ENCODE assay signal across 11 mouse cellular contexts in genomic region chr7:5012681-5013513, GRCm38 (mm10). TPM values are rescaled to one million over a fixed set of nuclear protein-coding genes. Genes with fewer than 3 reads are reported as not detected.
A peak's percentile ranks its signal among the peaks of the same experiment; 100 is the strongest.
DNase-seq lines count a peak whose midpoint lies in the region; ATAC-seq and TF ChIP-seq lines count a peak whose summit lies in the region.
"Had no signal": no experiment of that assay in that cellular context is flagged by ENCODE, and none has a peak within 500 bp of the region (broad histone marks: within the 10 kb centered on the region; RNA-seq: fewer than 3 reads in every experiment).

No protein-coding gene starts in this region.

- H3K4me1 ChIP-seq in heart, embryonic 16.5 days (ENCODE audit: control insufficient read depth, insufficient read depth, low read length) = peaks cover 8% of the 10 kb centered on the region
- H3K4me1 ChIP-seq in E14TG2a.4 (replicated peaks; ENCODE audit: low read depth, low read length) = peaks cover 67% of the 10 kb centered on the region
- H3K4me1 ChIP-seq in bone marrow, adult 2 months (ENCODE audit: control insufficient read depth, insufficient read depth, low read length) = no peaks in the 10 kb centered on the region; the same call in 1 of the 2 replicates
- H3K4me1 ChIP-seq in liver, embryonic 13.5 days (replicated peaks) = peaks cover 29% of the 10 kb centered on the region

- H3K27ac ChIP-seq in heart, embryonic 16.5 days (ENCODE audit: low read length) = no peak overlapping the region
- peak overlapping the region; percentile 47; the same call in 1 of the 2 replicates for H3K27ac ChIP-seq in bone marrow, adult 2 months (ENCODE audit: control insufficient read depth, insufficient read depth, low read depth, low read length, poor library complexity)
- peak overlapping the region; percentile 98; the same call in 1 of the 2 replicates for H3K27ac ChIP-seq in liver, embryonic 13.5 days

- peak overlapping the region; percentile 68 for H3K4me2 ChIP-seq in heart, embryonic 16.5 days (ENCODE audit: low read depth, low read length)
- peak overlapping the region; percentile 88 for H3K4me2 ChIP-seq in liver, embryonic 13.5 days

- no peak overlapping the region for H3K4me3 ChIP-seq in heart, embryonic 16.5 days (ENCODE audit: low read length)
- H3K4me3 ChIP-seq in E14TG2a.4 (replicated peaks; ENCODE audit: low read length) = peak overlapping the region; percentile 88
- H3K4me3 ChIP-seq in bone marrow, adult 2 months (replicated peaks; ENCODE audit: control insufficient read depth, low read depth, low read length) = peak overlapping the region; percentile 3
- peak overlapping the region; percentile 80; the same call in 1 of the 2 replicates for H3K4me3 ChIP-seq in liver, embryonic 13.5 days (replicated peaks)

- peaks cover 49% of the 10 kb centered on the region for H3K36me3 ChIP-seq in heart, embryonic 16.5 days (ENCODE audit: control insufficient read depth, insufficient read depth)
- H3K36me3 ChIP-seq in E14TG2a.4 (ENCODE audit: insufficient read depth, low read length) = peaks cover 49% of the 10 kb centered on the region
- peaks cover 63% of the 10 kb centered on the region for H3K36me3 ChIP-seq in liver, embryonic 13.5 days

- no peak for ATAC-seq in heart, embryonic 16.5 days (replicated peaks; ENCODE audit: extremely low read depth, insufficient read depth, low FRiP score)
- no peak for ATAC-seq in liver, embryonic 13.5 days (ENCODE audit: low read depth)

- H3K27me3 ChIP-seq in heart, embryonic 16.5 days (ENCODE audit: control insufficient read depth, insufficient read depth, low read length) = no peaks in the 10 kb centered on the region
- no peaks in the 10 kb centered on the region for H3K27me3 ChIP-seq in E14TG2a.4 (ENCODE audit: insufficient read depth, low read length)
- no peaks in the 10 kb centered on the region for H3K27me3 ChIP-seq in liver, embryonic 13.5 days

- no peak for TF ChIP-seq POLR2A in bone marrow, adult 2 months (IDR thresholded peaks at IDR 0.05; ENCODE audit: borderline replicate concordance, control insufficient read depth, low read depth, low read length)

- no peak for DNase-seq in heart, adult 9 months (ENCODE audit: low spot score in 2 of 2)
- no peak for DNase-seq in liver, embryonic 13.5 days
- DNase-seq in frontal cortex, postnatal 14 days (ENCODE audit: low spot score in 2 of 2) = no peak
- no peak for DNase-seq in urinary bladder, postnatal 25 days (ENCODE audit: low spot score)
- no peak for DNase-seq in embryo, embryonic 10.5 days (ENCODE audit: low spot score)
- DNase-seq: gastrocnemius, adult 2 months; kidney, postnatal 4 days had no signal

- H3K9ac ChIP-seq in heart, embryonic 16.5 days (ENCODE audit: low read length) = no peak overlapping the region
- peak overlapping the region; percentile 50 for H3K9ac ChIP-seq in liver, embryonic 13.5 days

- 88% methylated on average over 27 of the region's 27 CpGs for WGBS in heart, embryonic 16.5 days
- 77% methylated on average over 27 of the region's 27 CpGs for WGBS in bone marrow, adult 2 months
- 81% methylated on average over 27 of the region's 27 CpGs for WGBS in liver, embryonic 13.5 days (ENCODE audit: insufficient replicate concordance)

- no peak for TF ChIP-seq CTCF in E14TG2a.4 (conservative IDR thresholded peaks at IDR 0.05; ENCODE audit: low read length)
- TF ChIP-seq CTCF in bone marrow, adult 2 months (IDR thresholded peaks at IDR 0.05; ENCODE audit: control insufficient read depth, insufficient read depth, low read length) = no peak

- H3K9me3 ChIP-seq in heart, embryonic 16.5 days (replicated peaks; ENCODE audit: control insufficient read depth, low read length) = 0 out of 2 replicates have a peak, but pooled peaks cover 2% of the 10 kb centered on the region
- H3K9me3 ChIP-seq in E14TG2a.4 (ENCODE audit: low read length) = peaks cover 5% of the 10 kb centered on the region
- H3K9me3 ChIP-seq in liver, embryonic 13.5 days (replicated peaks) = peaks cover 4% of the 10 kb centered on the region; the same call in 1 of the 2 replicates

RNA-seq across cellular contexts. Expression of gene Zfp524, which starts 1.3 kb away (rescaled TPM):
- polyA plus RNA-seq in heart, embryonic 16.5 days (2015; fragmentation: Nextera tagmentation; extraction: Ambion mirVana) = 14.1 and 15.1 TPM in 2 replicates
- 12.6 and 15.8 TPM in 2 replicates for polyA plus RNA-seq in bone marrow, adult 2 months (2011; ENCODE audit: insufficient read depth, insufficient read length, low replicate concordance, missing spikeins)
- polyA plus RNA-seq in liver, embryonic 13.5 days (2015; fragmentation: Nextera tagmentation; extraction: Ambion mirVana) = 9.8 and 10.0 TPM in 2 replicates

RNA-seq across cellular contexts. Expression of gene Fiz1, which starts 1.6 kb away (rescaled TPM):
- polyA plus RNA-seq in heart, embryonic 16.5 days (2015; fragmentation: Nextera tagmentation; extraction: Ambion mirVana) = 25.6 and 26.2 TPM in 2 replicates
- polyA plus RNA-seq in bone marrow, adult 2 months (2011; ENCODE audit: insufficient read depth, insufficient read length, low replicate concordance, missing spikeins) = 10.9 and 18.9 TPM in 2 replicates
- polyA plus RNA-seq in liver, embryonic 13.5 days (2015; fragmentation: Nextera tagmentation; extraction: Ambion mirVana) = 15.8 and 18.7 TPM in 2 replicates

RNA-seq across cellular contexts. Expression of gene Gm44973, which starts 2.4 kb away (rescaled TPM):
- 0.95 TPM in 1 of 2 replicates, not detected in the other for polyA plus RNA-seq in heart, embryonic 16.5 days (2015; fragmentation: Nextera tagmentation; extraction: Ambion mirVana)
- polyA plus RNA-seq in bone marrow, adult 2 months (2011; ENCODE audit: insufficient read depth, insufficient read length, low replicate concordance, missing spikeins) = not detected in 2 replicates
- 1.1 and 1.5 TPM in 2 replicates for polyA plus RNA-seq in liver, embryonic 13.5 days (2015; fragmentation: Nextera tagmentation; extraction: Ambion mirVana)
- polyA plus RNA-seq: spleen, adult 2 months had no signal

RNA-seq across cellular contexts. Expression of gene Zfp865, which starts 7.3 kb away (rescaled TPM):
- 3.9 and 4.0 TPM in 2 replicates for polyA plus RNA-seq in heart, embryonic 16.5 days (2015; fragmentation: Nextera tagmentation; extraction: Ambion mirVana)
- polyA plus RNA-seq in bone marrow, adult 2 months (2011; ENCODE audit: insufficient read depth, insufficient read length, low replicate concordance, missing spikeins) = 23.9 and 30.4 TPM in 2 replicates
- 1.4 TPM in 2 replicates for polyA plus RNA-seq in liver, embryonic 13.5 days (2015; fragmentation: Nextera tagmentation; extraction: Ambion mirVana)

RNA-seq across cellular contexts. Expression of gene Ccdc106, which starts 7.5 kb away (rescaled TPM):
- polyA plus RNA-seq in heart, embryonic 16.5 days (2015; fragmentation: Nextera tagmentation; extraction: Ambion mirVana) = 1.5 and 2.3 TPM in 2 replicates
- polyA plus RNA-seq in bone marrow, adult 2 months (2011; ENCODE audit: insufficient read depth, insufficient read length, low replicate concordance, missing spikeins) = not detected in 2 replicates
- polyA plus RNA-seq in liver, embryonic 13.5 days (2015; fragmentation: Nextera tagmentation; extraction: Ambion mirVana) = 0.84 and 1.4 TPM in 2 replicates
